Mouse (Mus musculus): ENCODE measurements around the gene 5330417H12Rik. TPM values are rescaled to one million over a fixed set of nuclear protein-coding genes. Genes with fewer than 3 reads are reported as not detected.

The 5330417H12Rik gene
- total and polyA plus RNA-seq, 3 experiments, result not detected

DNA sequence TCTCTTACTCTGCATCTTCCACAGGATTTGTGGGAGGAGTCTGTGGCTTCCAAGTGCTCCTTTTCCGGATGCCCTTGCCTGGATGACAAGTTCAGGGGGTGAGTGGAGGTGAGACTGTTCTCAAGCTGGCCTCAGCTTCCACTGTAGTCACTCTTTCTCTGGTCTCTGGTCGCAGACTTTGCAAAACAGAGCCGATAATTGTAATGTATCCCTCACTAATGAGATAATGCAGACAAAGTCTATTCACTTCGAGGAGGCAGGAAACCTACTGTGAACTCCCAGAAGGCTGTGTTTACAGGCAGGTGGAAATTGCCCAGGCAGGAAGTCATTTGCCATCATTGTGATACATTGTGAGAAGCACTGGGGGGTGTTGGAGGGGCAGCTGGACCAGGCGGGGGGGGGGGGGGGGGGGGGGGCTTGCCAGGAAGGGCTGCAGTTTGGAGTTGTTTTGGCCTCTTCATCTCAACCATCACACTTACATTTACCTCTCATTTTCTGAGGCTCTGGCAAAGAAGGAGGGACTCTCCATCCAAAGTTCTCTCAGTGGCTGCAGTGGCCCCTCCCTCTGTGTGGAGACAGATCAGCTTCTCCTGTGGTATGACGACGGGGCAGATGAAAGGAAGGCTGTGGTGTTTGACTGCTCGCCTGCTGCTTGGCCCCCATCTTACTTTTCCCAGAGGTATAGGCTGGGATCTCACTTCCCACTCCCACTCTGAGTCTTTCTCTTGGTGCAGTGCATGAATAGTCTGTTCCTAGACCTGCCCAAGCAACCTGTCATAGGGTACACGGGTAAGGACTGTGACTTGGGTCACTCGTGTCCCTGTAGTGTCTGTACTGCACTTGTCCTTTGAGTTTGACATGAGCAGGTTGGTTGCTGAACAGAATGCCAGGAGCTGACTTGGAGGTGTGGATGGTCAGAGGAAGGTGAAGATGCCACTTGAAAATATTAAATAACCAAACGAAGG, 6.7 kb downstream of the 5330417H12Rik start:
- DNase-seq (ENCODE audit: low spot score) (no peak), ATAC-seq (ENCODE audit: extremely low read depth, insufficient number of reproducible peaks, low FRiP score, poor library complexity, severe bottlenecking) (peak; percentile 15; the same call in 1 of the 2 replicates)
- H3K36me3 ChIP-seq (replicated peaks), result no peaks in the 10 kb centered on the region
- H3K4me1 ChIP-seq (ENCODE audit: insufficient read depth, low read depth, low read length), result no peaks in the 10 kb centered on the region
- TF ChIP-seq CTCF (IDR thresholded peaks at IDR 0.05; ENCODE audit: low read depth, low read length) (no peak), TAL1 (conservative IDR thresholded peaks at IDR 0.05; ENCODE audit: low read depth, low read length) (no peak), POLR2AphosphoS5 (IDR thresholded peaks at IDR 0.05; ENCODE audit: insufficient replicate concordance, low read depth, low read length) (no peak), GATA2 (IDR thresholded peaks at IDR 0.05; ENCODE audit: borderline replicate concordance, low read depth, low read length) (no peak), GATA1 (IDR thresholded peaks at IDR 0.05; ENCODE audit: borderline replicate concordance, low read length) (no peak)
- no peaks in the 10 kb centered on the region for H3K27me3 ChIP-seq (ENCODE audit: insufficient read depth, low read length)
- no peak overlapping the region for H3K4me3 ChIP-seq (ENCODE audit: low read depth, low read length)
- peaks cover 39% of the 10 kb centered on the region for H3K9me3 ChIP-seq (replicated peaks)

DNA sequence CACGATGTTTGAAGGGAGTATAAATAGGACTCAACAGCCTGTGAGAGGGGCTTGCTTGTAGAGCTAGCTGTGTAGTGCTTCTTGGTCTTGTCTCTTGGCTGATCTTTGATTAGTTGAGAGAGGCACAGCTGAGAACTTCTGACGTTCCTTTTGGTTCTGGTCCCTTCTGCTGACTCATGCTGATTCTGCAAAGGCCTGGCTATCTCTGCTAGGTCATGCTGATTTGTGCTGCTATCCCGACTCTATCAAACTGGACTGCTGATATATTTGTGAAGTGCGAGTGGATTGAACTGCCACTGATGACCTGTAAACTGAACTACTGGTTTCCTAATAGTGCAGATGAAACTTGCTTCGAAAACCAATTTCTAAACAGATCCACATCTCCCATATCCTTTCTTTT, 14.1 kb downstream of the 5330417H12Rik start:
- DNase-seq (ENCODE audit: low spot score) (no peak), ATAC-seq (ENCODE audit: extremely low read depth, insufficient number of reproducible peaks, low FRiP score, poor library complexity, severe bottlenecking) (no peak)
- no peaks in the 10 kb centered on the region for H3K27me3 ChIP-seq (ENCODE audit: insufficient read depth, low read length)
- H3K9me3 ChIP-seq (replicated peaks), result peaks cover 36% of the 10 kb centered on the region
- H3K36me3 ChIP-seq (replicated peaks), result no peaks in the 10 kb centered on the region
- H3K4me3 ChIP-seq (ENCODE audit: low read depth, low read length), result no peak overlapping the region
- no peaks in the 10 kb centered on the region for H3K4me1 ChIP-seq (ENCODE audit: insufficient read depth, low read depth, low read length)
- TF ChIP-seq TAL1 (conservative IDR thresholded peaks at IDR 0.05; ENCODE audit: low read depth, low read length), result no peak
- TF ChIP-seq GATA1 (IDR thresholded peaks at IDR 0.05; ENCODE audit: borderline replicate concordance, low read length), result no peak
- TF ChIP-seq POLR2AphosphoS5 (IDR thresholded peaks at IDR 0.05; ENCODE audit: insufficient replicate concordance, low read depth, low read length), result no peak
- no peak for TF ChIP-seq CTCF (IDR thresholded peaks at IDR 0.05; ENCODE audit: low read depth, low read length)
- TF ChIP-seq GATA2 (IDR thresholded peaks at IDR 0.05; ENCODE audit: borderline replicate concordance, low read depth, low read length), result no peak

DNA sequence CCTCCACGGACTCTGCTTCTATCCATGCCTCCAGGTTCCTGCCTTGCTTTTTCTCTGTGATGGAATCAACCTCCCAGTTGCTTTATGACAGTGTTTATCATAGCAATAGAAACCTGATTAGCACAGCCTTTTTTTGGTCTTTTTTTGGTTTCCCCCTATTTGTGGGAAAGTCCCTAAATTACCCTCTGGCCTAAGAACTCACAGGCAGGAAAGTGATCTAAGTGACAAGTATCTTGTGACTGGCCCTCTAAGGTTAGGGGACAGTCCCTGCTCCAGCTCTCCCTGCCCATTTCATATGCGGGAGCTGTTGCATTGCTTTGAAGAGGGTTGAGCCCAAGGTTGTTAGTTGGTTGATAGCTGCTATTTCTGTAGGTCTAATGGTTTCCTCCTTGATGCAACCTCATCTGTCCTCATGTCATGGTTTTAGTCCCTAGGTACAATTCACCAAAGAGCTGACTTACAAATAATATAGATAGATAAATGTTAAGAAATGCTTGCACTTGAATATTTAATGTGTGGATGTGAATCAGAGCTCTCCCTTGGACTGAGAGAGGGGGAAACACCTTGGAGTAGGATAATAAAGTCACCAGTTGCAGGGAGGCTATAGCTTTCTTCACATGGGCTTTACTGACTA, 15.2 kb downstream of the 5330417H12Rik start:
- TF ChIP-seq GATA2 (IDR thresholded peaks at IDR 0.05; ENCODE audit: borderline replicate concordance, low read depth, low read length) (no peak), TAL1 (conservative IDR thresholded peaks at IDR 0.05; ENCODE audit: low read depth, low read length) (no peak), GATA1 (IDR thresholded peaks at IDR 0.05; ENCODE audit: borderline replicate concordance, low read length) (no peak), POLR2AphosphoS5 (IDR thresholded peaks at IDR 0.05; ENCODE audit: insufficient replicate concordance, low read depth, low read length) (no peak), CTCF (IDR thresholded peaks at IDR 0.05; ENCODE audit: low read depth, low read length) (no peak)
- Histone ChIP-seq H3K36me3 (replicated peaks) (no peaks in the 10 kb centered on the region), H3K9me3 (replicated peaks) (peaks cover 45% of the 10 kb centered on the region), H3K4me3 (ENCODE audit: low read depth, low read length) (no peak overlapping the region), H3K4me1 (ENCODE audit: insufficient read depth, low read depth, low read length) (no peaks in the 10 kb centered on the region), H3K27me3 (ENCODE audit: insufficient read depth, low read length) (no peaks in the 10 kb centered on the region)
- ATAC-seq (ENCODE audit: extremely low read depth, insufficient number of reproducible peaks, low FRiP score, poor library complexity, severe bottlenecking) (no peak), DNase-seq (ENCODE audit: low spot score) (no peak)

DNA sequence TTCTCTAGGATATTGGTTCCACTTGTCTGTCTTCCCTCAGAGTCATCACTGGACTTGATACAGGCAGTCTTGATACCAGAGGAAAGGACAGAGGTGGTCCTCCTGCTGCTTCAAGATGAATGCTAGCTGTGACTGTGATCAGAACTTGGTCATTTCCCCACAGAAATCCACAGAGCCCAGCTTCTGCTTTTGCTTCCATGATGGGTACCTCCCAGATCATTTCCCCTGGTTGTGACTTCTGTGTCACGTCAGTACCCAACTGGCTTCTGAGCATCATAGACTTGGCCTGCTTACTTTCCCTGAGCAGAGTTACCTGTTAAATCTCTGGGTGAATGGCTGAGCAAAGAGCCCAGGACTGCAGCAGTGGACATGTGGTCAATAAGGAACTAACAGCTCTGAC, 17.2 kb downstream of the 5330417H12Rik start:
- no peak for TF ChIP-seq POLR2AphosphoS5 (IDR thresholded peaks at IDR 0.05; ENCODE audit: insufficient replicate concordance, low read depth, low read length)
- no peak for TF ChIP-seq GATA2 (IDR thresholded peaks at IDR 0.05; ENCODE audit: borderline replicate concordance, low read depth, low read length)
- TF ChIP-seq TAL1 (conservative IDR thresholded peaks at IDR 0.05; ENCODE audit: low read depth, low read length), result no peak
- TF ChIP-seq CTCF (IDR thresholded peaks at IDR 0.05; ENCODE audit: low read depth, low read length), result no peak
- TF ChIP-seq GATA1 (IDR thresholded peaks at IDR 0.05; ENCODE audit: borderline replicate concordance, low read length), result no peak
- H3K4me3 ChIP-seq (ENCODE audit: low read depth, low read length), result no peak overlapping the region
- DNase-seq (ENCODE audit: low spot score) (no peak), ATAC-seq (ENCODE audit: extremely low read depth, insufficient number of reproducible peaks, low FRiP score, poor library complexity, severe bottlenecking) (no peak)
- no peaks in the 10 kb centered on the region for H3K36me3 ChIP-seq (replicated peaks)
- no peaks in the 10 kb centered on the region for H3K4me1 ChIP-seq (ENCODE audit: insufficient read depth, low read depth, low read length)
- no peaks in the 10 kb centered on the region for H3K27me3 ChIP-seq (ENCODE audit: insufficient read depth, low read length)
- H3K9me3 ChIP-seq (replicated peaks), result peaks cover 51% of the 10 kb centered on the region

DNA sequence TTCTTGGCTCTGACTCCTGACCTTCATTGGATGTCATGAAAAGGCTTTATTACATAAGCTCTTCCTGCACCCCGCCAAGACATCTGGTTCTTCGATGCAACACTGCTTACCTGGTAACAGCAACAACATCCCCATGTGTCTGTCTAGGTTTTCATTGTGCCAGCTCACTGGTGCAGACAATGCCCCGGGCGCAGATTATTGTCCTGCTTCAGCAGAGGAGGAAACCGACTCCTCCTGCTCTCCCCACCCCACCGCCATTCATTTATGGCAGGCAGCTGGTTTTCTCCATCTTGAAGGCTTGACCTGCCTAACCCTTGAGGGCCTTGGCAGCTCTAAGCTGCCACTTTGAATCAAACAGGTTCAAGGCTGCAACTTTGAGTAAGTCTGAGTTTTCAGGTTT, 22.0 kb downstream of the 5330417H12Rik start:
- Histone ChIP-seq H3K9me3 (replicated peaks) (peaks cover 54% of the 10 kb centered on the region), H3K4me1 (ENCODE audit: insufficient read depth, low read depth, low read length) (no peaks in the 10 kb centered on the region), H3K27me3 (ENCODE audit: insufficient read depth, low read length) (no peaks in the 10 kb centered on the region), H3K36me3 (replicated peaks) (no peaks in the 10 kb centered on the region), H3K4me3 (ENCODE audit: low read depth, low read length) (no peak overlapping the region)
- TF ChIP-seq TAL1 (conservative IDR thresholded peaks at IDR 0.05; ENCODE audit: low read depth, low read length), result no peak
- TF ChIP-seq CTCF (IDR thresholded peaks at IDR 0.05; ENCODE audit: low read depth, low read length), result no peak
- TF ChIP-seq POLR2AphosphoS5 (IDR thresholded peaks at IDR 0.05; ENCODE audit: insufficient replicate concordance, low read depth, low read length), result no peak
- no peak for TF ChIP-seq GATA1 (IDR thresholded peaks at IDR 0.05; ENCODE audit: borderline replicate concordance, low read length)
- TF ChIP-seq GATA2 (IDR thresholded peaks at IDR 0.05; ENCODE audit: borderline replicate concordance, low read depth, low read length), result no peak
- no peak for DNase-seq (ENCODE audit: low spot score)
- ATAC-seq (ENCODE audit: extremely low read depth, insufficient number of reproducible peaks, low FRiP score, poor library complexity, severe bottlenecking), result no peak

DNA sequence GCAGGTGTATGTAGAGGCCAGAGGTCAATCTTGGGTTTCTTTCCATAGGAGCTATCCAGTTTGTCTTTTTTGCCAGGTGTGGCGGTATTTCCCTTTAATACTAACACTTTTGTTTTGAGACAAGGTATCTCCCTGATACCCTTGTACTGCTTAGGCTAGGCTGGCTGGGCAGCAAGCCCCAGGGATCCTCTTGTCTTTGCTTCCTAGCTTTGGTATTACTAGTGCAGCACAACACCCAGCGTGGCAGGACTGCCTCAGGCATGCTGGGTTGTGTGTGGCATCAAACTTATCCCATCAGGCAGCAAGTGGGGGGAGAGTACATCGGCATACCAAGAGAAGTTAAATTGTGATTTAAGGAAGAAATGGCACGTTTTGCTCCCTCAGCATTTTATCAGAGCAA, 22.5 kb downstream of the 5330417H12Rik start:
- H3K4me3 ChIP-seq (ENCODE audit: low read depth, low read length), result no peak overlapping the region
- no peaks in the 10 kb centered on the region for H3K27me3 ChIP-seq (ENCODE audit: insufficient read depth, low read length)
- peaks cover 51% of the 10 kb centered on the region for H3K9me3 ChIP-seq (replicated peaks)
- TF ChIP-seq CTCF (IDR thresholded peaks at IDR 0.05; ENCODE audit: low read depth, low read length) (no peak), TAL1 (conservative IDR thresholded peaks at IDR 0.05; ENCODE audit: low read depth, low read length) (no peak), GATA1 (IDR thresholded peaks at IDR 0.05; ENCODE audit: borderline replicate concordance, low read length) (no peak), GATA2 (IDR thresholded peaks at IDR 0.05; ENCODE audit: borderline replicate concordance, low read depth, low read length) (no peak), POLR2AphosphoS5 (IDR thresholded peaks at IDR 0.05; ENCODE audit: insufficient replicate concordance, low read depth, low read length) (no peak)
- ATAC-seq (ENCODE audit: extremely low read depth, insufficient number of reproducible peaks, low FRiP score, poor library complexity, severe bottlenecking) (no peak), DNase-seq (ENCODE audit: low spot score) (no peak)
- no peaks in the 10 kb centered on the region for H3K4me1 ChIP-seq (ENCODE audit: insufficient read depth, low read depth, low read length)
- no peaks in the 10 kb centered on the region for H3K36me3 ChIP-seq (replicated peaks)
